Mouse (Mus musculus) liver, adult 2 months (tissue): ENCODE data around the gene Sgpp2. TPM values are rescaled to one million over a fixed set of nuclear protein-coding genes. Genes with fewer than 3 reads are reported as not detected.

ENCODE experiments used
- DNase-seq: peaks from one replicate; pipeline ENCODE4 v3.0.0-alpha.2; 2011; ENCODE audit warnings: low read depth, low spot score; ENCODE audit errors: extremely low read depth
- H3K27ac ChIP-seq: fragments of 200-500 bp; replicated peaks from 2 replicates; pipeline ENCODE4 v1.5.1; 2012; ENCODE audit warnings: low read depth, mild to moderate bottlenecking, control low read depth, inconsistent platforms, low read length; ENCODE audit not compliant: insufficient read depth
- H3K27me3 ChIP-seq: fragments of 200-500 bp; 2 replicates; pipeline ENCODE4 v1.6.1; 2012; ENCODE audit warnings: mild to moderate bottlenecking, moderate library complexity, low read length, inconsistent platforms; ENCODE audit not compliant: control insufficient read depth, insufficient read depth
- H3K36me3 ChIP-seq: fragments of 200-500 bp; 2 replicates; pipeline ENCODE4 v1.6.1; 2012; ENCODE audit warnings: low read length, inconsistent platforms; ENCODE audit not compliant: control insufficient read depth, insufficient read depth
- H3K4me1 ChIP-seq: fragments of 200-500 bp; 2 replicates; pipeline ENCODE4 v1.6.1; 2011; ENCODE audit warnings: low read length; ENCODE audit not compliant: control insufficient read depth, insufficient read depth
- H3K4me3 ChIP-seq: fragments of 200-500 bp; 2 replicates; pipeline ENCODE4 v1.5.1; 2011; ENCODE audit warnings: low read depth, mild to moderate bottlenecking, control low read depth, low read length, moderate library complexity; ENCODE audit not compliant: insufficient read depth
- H3K79me2 ChIP-seq: fragments of 200-500 bp; 2 replicates; pipeline ENCODE4 v1.6.1; 2012; ENCODE audit warnings: inconsistent platforms, mild to moderate bottlenecking, low read length, moderate library complexity; ENCODE audit not compliant: control insufficient read depth, insufficient read depth
- H3K9ac ChIP-seq: fragments of 200-500 bp; 2 replicates; pipeline ENCODE4 v1.6.1; 2012; ENCODE audit warnings: low read depth, mild to moderate bottlenecking, control low read depth, inconsistent platforms, low read length
- CTCF ChIP-seq: fragments of 200-500 bp; IDR thresholded peaks from 2 replicates; pipeline ENCODE4 v1.5.1; 2011; ENCODE audit warnings: low read depth, low read length, control low read depth
- POLR2A ChIP-seq: fragments of 200-500 bp; IDR thresholded peaks from 2 replicates; pipeline ENCODE4 v1.6.1; 2011; ENCODE audit warnings: low read length, control low read depth; ENCODE audit not compliant: insufficient read depth; ENCODE audit errors: extremely low read depth
- WGBS: fragments of 180-500 bp; shearing (Covaris S2); methylation state at CpG from one replicate; pipeline ENCODE4 v1.1.7; 2018; 5-methylcytosine and 5-hydroxymethylcytosine counted together
- polyA plus RNA-seq: library from polyadenylated mRNA; depleted of rRNA; stranded (reverse); fragments of >200 nt; gene quantifications from 2 replicates; pipeline ENCODE4 v1.2.3, GENCODE M21; 2012; rRNA removed
- total RNA-seq: library from RNA; depleted of rRNA; stranded (reverse); fragments of >200 nt; gene quantifications from 2 replicates; pipeline ENCODE4 v1.2.3, GENCODE M21; 2014; rRNA removed

Sgpp2 gene
- 0.07 and 0.09 TPM in 2 replicates for total RNA-seq
- polyA plus RNA-seq = 0.09 and 0.10 TPM in 2 replicates

DNA sequence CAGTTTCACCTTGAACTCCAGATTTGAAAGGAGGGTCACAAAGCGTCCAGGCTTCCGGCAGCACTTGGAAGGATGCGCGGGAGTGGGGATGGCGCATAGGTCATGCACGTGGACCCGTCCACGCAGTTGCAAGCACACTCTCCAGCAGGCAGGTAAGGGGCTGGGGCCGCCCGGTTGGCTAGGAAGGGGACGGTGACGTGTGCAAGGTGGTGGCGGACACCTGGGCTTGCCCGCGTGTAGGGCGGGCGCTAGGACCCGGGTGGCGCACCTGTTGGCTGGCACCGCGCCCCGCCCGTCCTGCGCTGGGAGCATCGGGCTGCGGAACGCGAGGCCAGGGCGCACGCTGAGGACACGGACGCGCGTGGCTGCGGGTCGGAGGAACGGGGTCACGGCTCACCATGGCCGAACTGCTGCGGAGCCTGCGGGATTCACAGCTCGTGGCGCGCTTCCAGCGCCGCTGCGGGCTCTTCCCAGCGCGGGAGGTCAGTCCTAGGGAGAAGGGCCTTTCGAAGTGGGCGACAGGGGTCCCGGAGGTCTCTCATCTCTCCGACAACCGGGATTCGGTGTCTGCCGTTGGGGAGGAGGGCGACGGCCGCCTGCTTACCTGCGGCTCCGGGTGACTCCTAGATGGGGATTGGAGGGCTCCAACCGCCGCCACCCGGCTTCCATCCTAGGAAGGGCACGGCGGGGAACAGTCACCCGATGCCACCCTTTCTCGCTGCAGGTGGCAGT, at the start of gene Sgpp2:
Gene Sgpp2 (plus strand): TSS at position 325 of the 732 bp plus-strand sequence.
- H3K9ac ChIP-seq = no peak within 1 kb of the TSS
- H3K4me3 ChIP-seq = peak within 1 kb of the TSS; percentile 41; the same call in 1 of the 2 replicates
- no peaks in the 10 kb centered on the region for H3K36me3 ChIP-seq
- no peak for DNase-seq
- H3K4me1 ChIP-seq = no peaks in the 10 kb centered on the region
- peaks cover 15% of the 10 kb centered on the region; the same call in 1 of the 2 replicates for H3K27me3 ChIP-seq
- no peaks in the 10 kb centered on the region for H3K79me2 ChIP-seq
- WGBS = 2% methylated on average over 68 of the region's 68 CpGs
- TF ChIP-seq POLR2A = no peak
- no peak for TF ChIP-seq CTCF
- no peak within 1 kb of the TSS for H3K27ac ChIP-seq

DNA sequence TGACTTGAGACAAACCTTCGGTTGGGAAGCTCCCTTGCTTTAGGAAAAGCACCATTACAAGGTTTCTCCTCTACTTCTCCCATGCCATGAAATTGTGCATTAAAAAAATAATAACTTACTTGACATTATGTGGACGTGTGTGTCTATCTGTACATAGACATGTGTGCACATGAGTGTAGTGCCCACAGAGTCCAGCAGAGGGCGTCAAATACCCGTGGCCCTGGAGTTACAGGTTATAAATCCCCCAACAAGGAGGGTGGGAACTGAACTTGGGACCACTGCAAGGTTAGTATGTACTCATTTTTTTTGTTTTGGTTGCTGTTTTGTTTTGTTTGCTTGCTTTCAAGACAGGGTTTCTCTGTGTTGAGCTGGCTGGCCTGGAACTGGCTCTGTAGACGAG, 42.6 kb upstream of the Sgpp2 start:
- H3K36me3 ChIP-seq = no peaks in the 10 kb centered on the region
- H3K4me1 ChIP-seq = no peaks in the 10 kb centered on the region
- 59% methylated on average over 5 of the region's 5 CpGs for WGBS
- no peak overlapping the region for H3K27ac ChIP-seq
- no peaks in the 10 kb centered on the region for H3K79me2 ChIP-seq
- 0 out of 2 replicates have a peak, but pooled peaks have one; percentile 1 for TF ChIP-seq CTCF
- no peak for TF ChIP-seq POLR2A
- DNase-seq = no peak
- no peak overlapping the region for H3K9ac ChIP-seq
- no peak overlapping the region for H3K4me3 ChIP-seq
- H3K27me3 ChIP-seq = no peaks in the 10 kb centered on the region

- H3K79me2 ChIP-seq = no peaks in the 10 kb centered on the region
These were observed 37.2 kb upstream of the Sgpp2 start for GRCm38 (mm10) chr1:78272915-78273314.

GRCm38 (mm10) chr1:78279128-78279527, 31.0 kb upstream of the Sgpp2 start:
- H3K79me2 ChIP-seq = no peaks in the 10 kb centered on the region
- TF ChIP-seq POLR2A (no peak), CTCF (no peak)
- no peak overlapping the region for H3K4me3 ChIP-seq
- H3K27me3 ChIP-seq = no peaks in the 10 kb centered on the region
- no peak for DNase-seq
- no peaks in the 10 kb centered on the region for H3K36me3 ChIP-seq
- H3K9ac ChIP-seq = no peak overlapping the region
- no peaks in the 10 kb centered on the region for H3K4me1 ChIP-seq
- WGBS = 47% methylated on average over 3 of the region's 3 CpGs
- H3K27ac ChIP-seq = no peak overlapping the region

More at GRCm38 (mm10) chr1:78272915-78273314, 37.2 kb upstream of the Sgpp2 start:
- no peak overlapping the region for H3K27ac ChIP-seq
- no peak for DNase-seq
- H3K4me1 ChIP-seq = no peaks in the 10 kb centered on the region
- no peak overlapping the region for H3K4me3 ChIP-seq
- no peak for TF ChIP-seq POLR2A
- no peak for TF ChIP-seq CTCF
- H3K36me3 ChIP-seq = no peaks in the 10 kb centered on the region
- H3K9ac ChIP-seq = no peak overlapping the region
- H3K27me3 ChIP-seq = no peaks in the 10 kb centered on the region
- WGBS = 77% methylated on average over 3 of the region's 3 CpGs

DNA sequence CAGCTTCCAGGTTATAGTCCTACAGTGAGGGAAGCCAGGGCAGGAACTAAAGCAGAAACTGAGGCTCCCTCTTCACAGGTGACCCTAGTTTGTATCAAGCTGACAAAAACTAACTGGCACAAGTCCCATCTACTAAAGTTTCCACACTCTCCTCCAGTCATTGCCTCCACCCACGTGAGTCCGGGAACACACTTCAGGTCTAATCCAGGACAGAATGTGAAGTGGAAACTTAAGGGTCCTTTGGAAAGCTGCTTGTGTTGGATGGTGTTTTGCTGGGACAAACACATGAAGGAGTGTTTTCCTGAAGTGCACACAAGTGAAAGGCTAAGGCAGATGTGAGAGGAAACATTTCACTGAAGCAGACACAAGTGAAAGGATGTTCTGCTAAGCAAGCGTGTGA, 17.7 kb upstream of the Sgpp2 start:
- TF ChIP-seq POLR2A (no peak), CTCF (no peak)
- DNase-seq = no peak
- 86% methylated on average over 3 of the region's 3 CpGs for WGBS

GRCm38 (mm10) chr1:78299670-78300225, 10.4 kb upstream of the Sgpp2 start:
- Histone ChIP-seq H3K4me3 (no peak overlapping the region), H3K36me3 (no peaks in the 10 kb centered on the region), H3K9ac (no peak overlapping the region), H3K27ac (no peak overlapping the region), H3K27me3 (no peaks in the 10 kb centered on the region), H3K79me2 (no peaks in the 10 kb centered on the region), H3K4me1 (no peaks in the 10 kb centered on the region)
- DNase-seq = peak; percentile 6
- TF ChIP-seq CTCF = no peak
- no peak for TF ChIP-seq POLR2A
- 34% methylated on average over 7 of the region's 7 CpGs for WGBS

More for the DNA sequence above, 17.7 kb upstream of the Sgpp2 start:
- Histone ChIP-seq H3K4me3 (no peak overlapping the region), H3K27me3 (no peaks in the 10 kb centered on the region), H3K79me2 (no peaks in the 10 kb centered on the region), H3K36me3 (no peaks in the 10 kb centered on the region), H3K9ac (no peak overlapping the region), H3K27ac (no peak overlapping the region), H3K4me1 (no peaks in the 10 kb centered on the region)
